Mouse (Mus musculus): ENCODE results near the gene Rasgrf1.

DNA sequence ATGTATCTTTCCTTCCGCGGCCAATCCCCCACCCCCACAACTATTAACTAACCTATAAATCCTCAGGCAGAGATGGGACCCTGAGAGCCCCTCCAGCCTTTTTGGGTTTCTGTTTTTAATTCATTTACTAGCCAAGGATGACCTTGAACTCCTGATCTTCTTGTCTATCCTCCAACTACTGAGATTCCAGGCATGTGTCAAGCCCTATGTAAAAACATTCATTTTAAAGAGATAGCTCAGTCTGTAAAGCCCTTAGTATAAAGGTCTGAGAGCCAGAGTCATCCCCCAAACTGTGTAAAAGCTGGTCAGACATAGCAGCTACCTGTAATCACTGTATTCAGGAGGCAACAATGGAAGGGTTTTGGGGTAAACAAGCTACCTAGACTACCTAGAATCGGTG lies 146.2 kb downstream of the Rasgrf1 start:
- TF ChIP-seq CTCF (IDR thresholded peaks at IDR 0.05; ENCODE audit: insufficient read depth, low read depth, low read length) = no peak
- TF ChIP-seq POLR2A (IDR thresholded peaks at IDR 0.05; ENCODE audit: insufficient read depth, low read depth, low read length) = no peak

All from olfactory bulb, adult 2 months (tissue).